Comparison of ENCODE assay signal across 17 mouse cellular contexts in the genomic region with DNA sequence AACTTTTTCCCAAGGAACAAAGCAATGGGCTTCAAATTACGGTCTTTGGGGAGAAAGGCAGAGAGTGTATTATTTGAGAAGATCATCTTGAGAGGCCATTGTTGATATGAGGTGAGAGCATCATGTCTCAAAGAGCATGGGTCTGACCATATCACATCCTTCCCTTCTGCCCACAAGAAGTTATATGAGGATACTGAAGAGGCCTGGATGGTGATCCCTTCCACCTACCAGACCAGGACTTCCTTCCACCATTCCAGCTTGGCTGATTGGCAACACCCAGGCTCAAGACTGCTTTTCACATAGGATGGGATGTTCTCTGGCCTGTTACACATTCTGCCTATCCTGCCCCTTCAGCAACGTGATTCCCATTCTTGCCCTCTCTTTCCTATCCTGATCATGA.
"Had no signal": no experiment of that assay in that cellular context is flagged by ENCODE, and none has a peak within 500 bp of the region (broad histone marks: within the 10 kb centered on the region; RNA-seq: fewer than 3 reads in every experiment).

No protein-coding gene starts in this region.

- ATAC-seq: liver, postnatal 0 days; lung, postnatal 0 days had no signal

- DNase-seq: liver, postnatal 0 days; lung, adult 2 months; lung, postnatal 14 days; lung, postnatal 36 days; right cerebral cortex, postnatal 14 days; thymus, adult 2 months; thymus, postnatal 25 days; thymus, postnatal 4 days had no signal

- H3K9me3 ChIP-seq: liver, embryonic 15.5 days; lung, embryonic 15.5 days; midbrain, embryonic 12.5 days; midbrain, embryonic 15.5 days; neural tube, embryonic 12.5 days; stomach, embryonic 15.5 days had no signal

- H3K36me3 ChIP-seq: liver, embryonic 15.5 days; lung, embryonic 15.5 days; midbrain, embryonic 12.5 days; midbrain, embryonic 15.5 days; neural tube, embryonic 12.5 days; stomach, embryonic 15.5 days had no signal

- H3K4me1 ChIP-seq: liver, embryonic 15.5 days; lung, embryonic 15.5 days; midbrain, embryonic 12.5 days; midbrain, embryonic 15.5 days; neural tube, embryonic 12.5 days; stomach, embryonic 15.5 days had no signal

- H3K27ac ChIP-seq: liver, embryonic 15.5 days; lung, embryonic 15.5 days; macrophage; midbrain, embryonic 12.5 days; midbrain, embryonic 15.5 days; neural tube, embryonic 12.5 days; stomach, embryonic 15.5 days; stomach, postnatal 0 days had no signal

- H3K27me3 ChIP-seq: liver, embryonic 15.5 days; lung, embryonic 15.5 days; midbrain, embryonic 12.5 days; midbrain, embryonic 15.5 days; neural tube, embryonic 12.5 days; stomach, embryonic 15.5 days had no signal

- H3K4me3 ChIP-seq: liver, embryonic 15.5 days; lung, embryonic 15.5 days; midbrain, embryonic 12.5 days; midbrain, embryonic 15.5 days; neural tube, embryonic 12.5 days; stomach, embryonic 15.5 days had no signal
